Mouse (Mus musculus) kidney, embryonic 16.5 days (tissue): ENCODE data around the gene Med20. TPM values are rescaled to one million over a fixed set of nuclear protein-coding genes. Genes with fewer than 3 reads are reported as not detected.
A peak's percentile ranks its signal among the peaks of the same experiment; 100 is the strongest.
"Not testable (repeated sequence)": the region's sequence is repeated elsewhere in the genome, so short reads cannot be mapped to it uniquely, and the experiment has no call there.

Source experiments
- ATAC-seq: fragments of 200-750 bp; cut with Nextera tagmentation; 2 replicates; pipeline ENCODE4 v1.8.0; 2017; ENCODE audit warnings: moderate TSS enrichment; ENCODE audit not compliant: low FRiP score, low TSS enrichment
- H3K27ac ChIP-seq: fragments of 300-500 bp; sonication (generic); 2 replicates; pipeline ENCODE4 v1.5.1; 2014; ENCODE audit warnings: low read length
- H3K27me3 ChIP-seq: fragments of 300-500 bp; sonication (generic); 2 replicates; pipeline ENCODE4 v1.6.1; 2014; ENCODE audit warnings: low read length, control low read depth, mixed read lengths; ENCODE audit not compliant: insufficient read depth
- H3K36me3 ChIP-seq: fragments of 300-500 bp; sonication (generic); 2 replicates; pipeline ENCODE4 v1.6.1; 2014; ENCODE audit warnings: low read length, control low read depth, mixed read lengths; ENCODE audit not compliant: insufficient read depth
- H3K4me1 ChIP-seq: fragments of 300-500 bp; sonication (generic); 2 replicates; pipeline ENCODE4 v1.6.1; 2014; ENCODE audit warnings: low read length, control low read depth, mixed read lengths; ENCODE audit not compliant: insufficient read depth
- H3K4me2 ChIP-seq: fragments of 300-500 bp; sonication (generic); replicated peaks from 2 replicates; pipeline ENCODE4 v1.6.1; 2014; ENCODE audit warnings: low read depth, low read length
- H3K4me3 ChIP-seq: fragments of 300-500 bp; sonication (generic); 2 replicates; pipeline ENCODE4 v1.5.1; 2014; ENCODE audit warnings: mild to moderate bottlenecking, low read length
- H3K9ac ChIP-seq: fragments of 300-500 bp; sonication (generic); replicated peaks from 2 replicates; pipeline ENCODE4 v1.6.1; 2014; ENCODE audit warnings: low read length
- H3K9me3 ChIP-seq: fragments of 300-500 bp; sonication (generic); 2 replicates; pipeline ENCODE4 v1.6.1; 2016; ENCODE audit warnings: low read length, control low read depth
- WGBS: fragments of 180-500 bp; shearing (Covaris S2); extraction: QIAGEN DNeasy Blood & Tissue Kit; methylation state at CpG from one replicate; pipeline ENCODE4 v1.1.7; 2014; 5-methylcytosine and 5-hydroxymethylcytosine counted together
- polyA plus RNA-seq: library from polyadenylated mRNA; unstranded; fragments of >200 nt; fragmentation: Nextera tagmentation; extraction: Ambion mirVana; gene quantifications from 2 replicates; pipeline ENCODE4 v1.2.1, GENCODE M21; 2015

Gene Med20
- polyA plus RNA-seq, 1 experiment from 2014 or later = 53.9 TPM

GRCm38 (mm10) chr17:47622912-47623554 lies 11.7 kb downstream of the Med20 start:
- no peaks in the 10 kb centered on the region for H3K27me3 ChIP-seq
- no peak overlapping the region for H3K9ac ChIP-seq
- 97% methylated on average over 14 of the region's 14 CpGs for WGBS
- no peak overlapping the region for H3K27ac ChIP-seq
- ATAC-seq = no peak
- H3K4me3 ChIP-seq = no peak overlapping the region
- no peak overlapping the region for H3K4me2 ChIP-seq
- no peaks in the 10 kb centered on the region for H3K9me3 ChIP-seq
- peaks cover 4% of the 10 kb centered on the region for H3K4me1 ChIP-seq
- H3K36me3 ChIP-seq = peaks cover 51% of the 10 kb centered on the region

- H3K36me3 ChIP-seq = peaks cover 42% of the 10 kb centered on the region
- H3K27me3 ChIP-seq, H3K9ac ChIP-seq, H3K4me2 ChIP-seq, ATAC-seq, H3K9me3 ChIP-seq, H3K27ac ChIP-seq, H3K4me3 ChIP-seq: not testable (repeated sequence)
- 92% methylated on average over 5 of the region's 5 CpGs for WGBS
- peaks cover 11% of the 10 kb centered on the region for H3K4me1 ChIP-seq
These were observed 13.2 kb downstream of the Med20 start for GRCm38 (mm10) chr17:47624572-47624971.

- Histone ChIP-seq H3K4me1 (peaks cover 11% of the 10 kb centered on the region), H3K9me3 (no peaks in the 10 kb centered on the region), H3K27me3 (no peaks in the 10 kb centered on the region), H3K36me3 (peaks cover 37% of the 10 kb centered on the region), H3K4me2 (no peak overlapping the region), H3K27ac (no peak overlapping the region), H3K4me3 (no peak overlapping the region), H3K9ac (no peak overlapping the region)
- ATAC-seq = no peak
- WGBS = 98% methylated on average over 2 of the region's 2 CpGs
These were observed 13.7 kb downstream of the Med20 start for GRCm38 (mm10) chr17:47625088-47625487.

DNA sequence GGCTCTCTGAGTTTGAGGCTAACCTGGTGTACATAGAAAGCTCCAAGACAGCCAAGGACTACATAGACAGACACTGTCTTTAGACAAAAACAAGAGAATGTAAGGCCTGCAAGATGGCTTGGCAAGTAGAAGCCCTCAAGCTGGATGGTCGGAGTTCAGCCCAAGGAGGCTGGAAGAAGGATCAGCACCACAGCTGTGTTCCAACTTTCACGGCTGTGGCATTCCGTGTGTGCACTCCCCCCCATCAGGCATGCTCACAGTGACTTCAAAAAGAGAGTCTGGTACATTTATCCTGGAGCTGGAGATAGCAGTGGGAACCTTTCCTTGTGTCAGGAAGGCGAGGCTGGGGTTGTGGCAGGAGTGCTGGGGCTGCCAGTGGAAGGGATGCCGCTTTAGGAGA lies 14.6 kb downstream of the Med20 start:
- no peak overlapping the region for H3K27ac ChIP-seq
- no peak overlapping the region for H3K4me2 ChIP-seq
- no peak overlapping the region for H3K4me3 ChIP-seq
- no peak for ATAC-seq
- no peaks in the 10 kb centered on the region for H3K9me3 ChIP-seq
- peaks cover 34% of the 10 kb centered on the region for H3K36me3 ChIP-seq
- H3K4me1 ChIP-seq = peaks cover 20% of the 10 kb centered on the region
- H3K9ac ChIP-seq = no peak overlapping the region
- 87% methylated on average over 5 of the region's 5 CpGs for WGBS
- no peaks in the 10 kb centered on the region for H3K27me3 ChIP-seq

DNA sequence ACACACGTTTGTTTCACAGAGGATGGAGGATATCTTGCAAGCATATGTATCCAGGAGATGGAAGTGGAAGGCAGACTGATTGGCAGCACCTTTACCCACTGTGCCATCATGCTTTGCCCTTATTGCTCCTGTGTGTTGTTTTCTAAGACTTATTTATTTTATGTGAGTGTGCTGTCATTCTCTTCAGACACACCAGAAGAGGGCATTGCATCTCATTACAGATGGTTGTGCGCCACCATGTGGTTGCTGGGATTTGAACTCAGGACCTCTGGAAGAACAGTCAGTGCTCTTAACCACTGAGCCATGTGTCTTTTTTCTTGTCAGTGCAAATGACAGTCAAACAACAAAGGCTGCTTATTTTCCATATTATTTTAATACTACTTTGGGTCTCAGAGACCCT lies 16.4 kb downstream of the Med20 start:
- H3K4me3 ChIP-seq = no peak overlapping the region
- 78% methylated on average over 2 of the region's 2 CpGs for WGBS
- H3K9me3 ChIP-seq = no peaks in the 10 kb centered on the region
- no peak overlapping the region for H3K27ac ChIP-seq
- peaks cover 20% of the 10 kb centered on the region for H3K36me3 ChIP-seq
- H3K9ac ChIP-seq = peak overlapping the region; percentile 80; the same call in 1 of the 2 replicates
- H3K4me1 ChIP-seq = peaks cover 25% of the 10 kb centered on the region
- no peak for ATAC-seq
- H3K4me2 ChIP-seq = peak overlapping the region; percentile 98; the same call in 1 of the 2 replicates
- H3K27me3 ChIP-seq = no peaks in the 10 kb centered on the region

- peaks cover 25% of the 10 kb centered on the region for H3K4me1 ChIP-seq
- no peaks in the 10 kb centered on the region for H3K9me3 ChIP-seq
- under 1% methylated on average over 61 of the region's 63 CpGs for WGBS
- ATAC-seq = peak; percentile 93
- H3K9ac ChIP-seq = peak overlapping the region; percentile 80
- no peaks in the 10 kb centered on the region for H3K27me3 ChIP-seq
- H3K4me2 ChIP-seq = peak overlapping the region; percentile 98
- H3K4me3 ChIP-seq = peak overlapping the region; percentile 75
- H3K36me3 ChIP-seq = peaks cover 8% of the 10 kb centered on the region
- peak overlapping the region; percentile 88 for H3K27ac ChIP-seq
These were observed 17.7 kb downstream of the Med20 start for GRCm38 (mm10) chr17:47628851-47629676.

GRCm38 (mm10) chr17:47629717-47630677 lies 18.6 kb downstream of the Med20 start:
- peak overlapping the region; percentile 80 for H3K9ac ChIP-seq
- H3K9me3 ChIP-seq = no peaks in the 10 kb centered on the region
- WGBS = 1% methylated on average over 57 of the region's 61 CpGs
- peak overlapping the region; percentile 98 for H3K4me2 ChIP-seq
- H3K27me3 ChIP-seq = no peaks in the 10 kb centered on the region
- no peaks in the 10 kb centered on the region for H3K36me3 ChIP-seq
- H3K4me3 ChIP-seq = peak overlapping the region; percentile 75
- H3K27ac ChIP-seq = peak overlapping the region; percentile 78
- peaks cover 29% of the 10 kb centered on the region for H3K4me1 ChIP-seq
- ATAC-seq = peak; percentile 55

DNA sequence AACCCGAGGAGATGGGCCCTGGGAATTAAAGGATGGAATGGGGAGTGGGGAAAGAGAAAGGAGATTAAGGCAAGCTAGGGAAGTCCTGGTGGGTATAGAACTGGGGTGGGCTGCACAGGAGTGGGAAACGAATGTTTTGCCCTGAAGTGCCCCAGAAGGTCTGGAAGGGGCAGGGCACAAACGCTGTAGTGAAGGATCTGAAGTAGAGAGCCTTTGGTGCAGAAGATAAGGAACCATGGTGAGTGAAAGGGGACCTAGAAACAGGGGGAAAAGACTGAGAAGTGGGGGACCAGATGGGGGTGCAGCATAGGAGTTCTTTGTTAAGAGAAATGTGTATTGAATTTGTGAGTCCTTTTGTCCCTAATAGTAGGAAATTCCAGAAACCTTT lies 19.3 kb downstream of the Med20 start, which contains the start of gene Usp49:
TSS of gene Usp49 (plus strand) at position 13 of the 388 bp plus-strand sequence.
- H3K9me3 ChIP-seq = no peaks in the 10 kb centered on the region
- H3K4me1 ChIP-seq = peaks cover 29% of the 10 kb centered on the region
- H3K27ac ChIP-seq = peak within 1 kb of the TSS; percentile 78
- no peak for ATAC-seq
- H3K36me3 ChIP-seq = no peaks in the 10 kb centered on the region
- 2% methylated on average over 3 of the region's 3 CpGs for WGBS
- no peaks in the 10 kb centered on the region for H3K27me3 ChIP-seq
- peak within 1 kb of the TSS; percentile 75 for H3K4me3 ChIP-seq
- peak within 1 kb of the TSS; percentile 80 for H3K9ac ChIP-seq
- H3K4me2 ChIP-seq = peak within 1 kb of the TSS; percentile 98

GRCm38 (mm10) chr17:47632181-47632840 lies 20.9 kb downstream of the Med20 start:
- no peaks in the 10 kb centered on the region for H3K27me3 ChIP-seq
- WGBS = 60% methylated on average over 4 of the region's 4 CpGs
- H3K36me3 ChIP-seq = no peaks in the 10 kb centered on the region
- no peak overlapping the region for H3K27ac ChIP-seq
- no peaks in the 10 kb centered on the region for H3K9me3 ChIP-seq
- no peak for ATAC-seq
- peaks cover 29% of the 10 kb centered on the region for H3K4me1 ChIP-seq
- H3K9ac ChIP-seq = no peak overlapping the region
- no peak overlapping the region for H3K4me2 ChIP-seq
- no peak overlapping the region for H3K4me3 ChIP-seq
